Mouse (Mus musculus): Measurements from ENCODE around the gene Smdt1. TPM values are rescaled to one million over a fixed set of nuclear protein-coding genes. Genes with fewer than 3 reads are reported as not detected.
A peak's percentile ranks its signal among the peaks of the same experiment; 100 is the strongest.

Gene Smdt1
- polyA plus RNA-seq, 1 experiment from 2014 or later: 243 TPM

- Histone ChIP-seq H3K27ac (ENCODE audit: low read length) (no peak overlapping the region), H3K4me2 (ENCODE audit: low read depth, low read length) (no peak overlapping the region), H3K27me3 (ENCODE audit: control insufficient read depth, insufficient read depth, low read depth, low read length) (no peaks in the 10 kb centered on the region), H3K9me3 (ENCODE audit: control insufficient read depth, low read length) (no peaks in the 10 kb centered on the region), H3K4me3 (ENCODE audit: low read length) (no peak overlapping the region), H3K9ac (ENCODE audit: low read length) (no peak overlapping the region), H3K36me3 (ENCODE audit: control insufficient read depth, insufficient read depth, low read length) (no peaks in the 10 kb centered on the region), H3K4me1 (replicated peaks; ENCODE audit: control insufficient read depth, insufficient read depth, low read length) (no peaks in the 10 kb centered on the region)
- no peak for ATAC-seq (ENCODE audit: low read depth)
- WGBS: 30% methylated on average over 1 of the region's 1 CpGs
These were observed 19.1 kb upstream of the Smdt1 start for GRCm38 (mm10) chr15:82319613-82320012.

DNA sequence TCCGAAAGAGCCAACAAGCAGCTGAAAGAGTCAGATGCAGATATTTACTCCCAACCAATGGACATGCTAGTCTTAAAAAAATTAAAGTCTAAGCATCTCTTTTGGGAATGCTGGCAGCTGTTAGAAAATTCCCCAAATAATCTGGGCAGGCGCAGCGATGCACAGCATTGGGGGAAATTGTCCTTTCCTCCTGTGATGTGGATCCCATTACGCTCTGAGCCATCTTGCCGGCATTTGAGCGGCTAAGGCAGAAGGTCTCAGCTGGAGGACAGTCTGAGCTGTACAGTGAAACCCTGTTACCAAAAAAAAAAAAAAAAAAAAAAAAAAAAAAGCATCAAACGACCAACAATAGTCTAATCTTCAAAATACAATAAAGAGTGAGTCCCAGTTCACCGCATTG is 16.6 kb upstream of the Smdt1 start:
- Histone ChIP-seq H3K9me3 (ENCODE audit: control insufficient read depth, low read length) (no peaks in the 10 kb centered on the region), H3K4me2 (ENCODE audit: low read depth, low read length) (no peak overlapping the region), H3K27me3 (ENCODE audit: control insufficient read depth, insufficient read depth, low read depth, low read length) (no peaks in the 10 kb centered on the region), H3K4me1 (replicated peaks; ENCODE audit: control insufficient read depth, insufficient read depth, low read length) (no peaks in the 10 kb centered on the region), H3K36me3 (ENCODE audit: control insufficient read depth, insufficient read depth, low read length) (no peaks in the 10 kb centered on the region), H3K4me3 (ENCODE audit: low read length) (no peak overlapping the region), H3K9ac (ENCODE audit: low read length) (no peak overlapping the region), H3K27ac (ENCODE audit: low read length) (no peak overlapping the region)
- 72% methylated on average over 8 of the region's 8 CpGs for WGBS
- no peak for ATAC-seq (ENCODE audit: low read depth)

GRCm38 (mm10) chr15:82325382-82325781 is 13.4 kb upstream of the Smdt1 start:
- Histone ChIP-seq H3K4me2 (ENCODE audit: low read depth, low read length) (no peak overlapping the region), H3K4me3 (ENCODE audit: low read length) (no peak overlapping the region), H3K27me3 (ENCODE audit: control insufficient read depth, insufficient read depth, low read depth, low read length) (no peaks in the 10 kb centered on the region), H3K4me1 (replicated peaks; ENCODE audit: control insufficient read depth, insufficient read depth, low read length) (no peaks in the 10 kb centered on the region), H3K36me3 (ENCODE audit: control insufficient read depth, insufficient read depth, low read length) (peaks cover 7% of the 10 kb centered on the region), H3K9me3 (ENCODE audit: control insufficient read depth, low read length) (no peaks in the 10 kb centered on the region), H3K9ac (ENCODE audit: low read length) (no peak overlapping the region), H3K27ac (ENCODE audit: low read length) (no peak overlapping the region)
- no peak for ATAC-seq (ENCODE audit: low read depth)
- 60% methylated on average over 2 of the region's 2 CpGs for WGBS

- H3K4me3 ChIP-seq (ENCODE audit: low read length): no peak overlapping the region
- no peaks in the 10 kb centered on the region for H3K9me3 ChIP-seq (ENCODE audit: control insufficient read depth, low read length)
- H3K4me2 ChIP-seq (ENCODE audit: low read depth, low read length): no peak overlapping the region
- H3K27ac ChIP-seq (ENCODE audit: low read length): no peak overlapping the region
- H3K4me1 ChIP-seq (replicated peaks; ENCODE audit: control insufficient read depth, insufficient read depth, low read length): peaks cover 10% of the 10 kb centered on the region
- no peak for ATAC-seq (ENCODE audit: low read depth)
- peaks cover 13% of the 10 kb centered on the region for H3K36me3 ChIP-seq (ENCODE audit: control insufficient read depth, insufficient read depth, low read length)
- no peak overlapping the region for H3K9ac ChIP-seq (ENCODE audit: low read length)
- WGBS: 92% methylated on average over 4 of the region's 4 CpGs
- no peaks in the 10 kb centered on the region for H3K27me3 ChIP-seq (ENCODE audit: control insufficient read depth, insufficient read depth, low read depth, low read length)
These were observed 3.6 kb upstream of the Smdt1 start for GRCm38 (mm10) chr15:82335194-82335593.

GRCm38 (mm10) chr15:82336629-82337028 is 2.1 kb upstream of the Smdt1 start:
- peaks cover 9% of the 10 kb centered on the region for H3K36me3 ChIP-seq (ENCODE audit: control insufficient read depth, insufficient read depth, low read length)
- H3K4me3 ChIP-seq (ENCODE audit: low read length): no peak overlapping the region
- H3K4me1 ChIP-seq (replicated peaks; ENCODE audit: control insufficient read depth, insufficient read depth, low read length): peaks cover 20% of the 10 kb centered on the region
- H3K9me3 ChIP-seq (ENCODE audit: control insufficient read depth, low read length): no peaks in the 10 kb centered on the region
- ATAC-seq (ENCODE audit: low read depth): no peak
- no peak overlapping the region for H3K4me2 ChIP-seq (ENCODE audit: low read depth, low read length)
- no peak overlapping the region for H3K9ac ChIP-seq (ENCODE audit: low read length)
- 92% methylated on average over 12 of the region's 12 CpGs for WGBS
- H3K27ac ChIP-seq (ENCODE audit: low read length): no peak overlapping the region
- peaks cover 3% of the 10 kb centered on the region; the same call in 1 of the 2 replicates for H3K27me3 ChIP-seq (ENCODE audit: control insufficient read depth, insufficient read depth, low read depth, low read length)

DNA sequence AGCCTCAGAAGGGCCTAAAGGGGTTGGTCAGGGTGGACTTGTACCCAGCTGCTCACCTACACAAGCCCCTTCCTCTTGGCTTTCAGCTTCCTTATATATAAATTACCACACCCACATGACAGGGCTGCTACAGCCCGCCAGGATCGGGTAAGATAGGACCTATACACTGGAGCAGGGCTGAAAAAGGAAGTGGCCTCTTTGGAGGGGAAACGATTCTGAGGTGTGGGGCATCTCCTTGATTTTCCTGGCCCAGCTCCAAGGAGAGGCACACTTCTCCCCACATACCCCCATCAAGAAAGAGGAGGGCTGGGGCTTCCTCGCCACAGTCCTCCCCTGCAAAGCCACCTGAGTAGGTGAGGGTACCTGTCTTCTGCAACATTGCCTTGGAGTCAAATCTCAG is 884 bp upstream of the Smdt1 start:
- 1% methylated on average over 4 of the region's 4 CpGs for WGBS

GRCm38 (mm10) chr15:82339150-82339549 is 391 bp downstream of the Smdt1 start:
- Histone ChIP-seq H3K36me3 (ENCODE audit: control insufficient read depth, insufficient read depth, low read length) (peaks cover 9% of the 10 kb centered on the region), H3K4me3 (ENCODE audit: low read length) (peak overlapping the region; percentile 73), H3K4me1 (replicated peaks; ENCODE audit: control insufficient read depth, insufficient read depth, low read length) (peaks cover 25% of the 10 kb centered on the region), H3K9me3 (ENCODE audit: control insufficient read depth, low read length) (no peaks in the 10 kb centered on the region), H3K4me2 (ENCODE audit: low read depth, low read length) (peak overlapping the region; percentile 77), H3K27me3 (ENCODE audit: control insufficient read depth, insufficient read depth, low read depth, low read length) (peaks cover 3% of the 10 kb centered on the region; the same call in 1 of the 2 replicates), H3K9ac (ENCODE audit: low read length) (peak overlapping the region; percentile 81), H3K27ac (ENCODE audit: low read length) (no peak overlapping the region)
- 44% methylated on average over 10 of the region's 10 CpGs for WGBS
- ATAC-seq (ENCODE audit: low read depth): no peak

More for the DNA sequence above, 884 bp upstream of the Smdt1 start:
- Histone ChIP-seq H3K4me3 (ENCODE audit: low read length) (peak overlapping the region; percentile 73), H3K36me3 (ENCODE audit: control insufficient read depth, insufficient read depth, low read length) (peaks cover 9% of the 10 kb centered on the region), H3K27ac (ENCODE audit: low read length) (no peak overlapping the region), H3K27me3 (ENCODE audit: control insufficient read depth, insufficient read depth, low read depth, low read length) (peaks cover 3% of the 10 kb centered on the region; the same call in 1 of the 2 replicates), H3K4me2 (ENCODE audit: low read depth, low read length) (peak overlapping the region; percentile 77), H3K4me1 (replicated peaks; ENCODE audit: control insufficient read depth, insufficient read depth, low read length) (peaks cover 25% of the 10 kb centered on the region), H3K9ac (ENCODE audit: low read length) (peak overlapping the region; percentile 81), H3K9me3 (ENCODE audit: control insufficient read depth, low read length) (no peaks in the 10 kb centered on the region)
- ATAC-seq (ENCODE audit: low read depth): no peak

GRCm38 (mm10) chr15:82339634-82340254 is 985 bp downstream of the Smdt1 start:
- 51% methylated on average over 8 of the region's 8 CpGs for WGBS
- no peak overlapping the region for H3K4me2 ChIP-seq (ENCODE audit: low read depth, low read length)
- no peak overlapping the region for H3K4me3 ChIP-seq (ENCODE audit: low read length)
- H3K36me3 ChIP-seq (ENCODE audit: control insufficient read depth, insufficient read depth, low read length): peaks cover 4% of the 10 kb centered on the region
- H3K9ac ChIP-seq (ENCODE audit: low read length): no peak overlapping the region
- H3K27ac ChIP-seq (ENCODE audit: low read length): no peak overlapping the region
- no peak for ATAC-seq (ENCODE audit: low read depth)
- H3K9me3 ChIP-seq (ENCODE audit: control insufficient read depth, low read length): no peaks in the 10 kb centered on the region
- H3K27me3 ChIP-seq (ENCODE audit: control insufficient read depth, insufficient read depth, low read depth, low read length): peaks cover 3% of the 10 kb centered on the region; the same call in 1 of the 2 replicates
- H3K4me1 ChIP-seq (replicated peaks; ENCODE audit: control insufficient read depth, insufficient read depth, low read length): peaks cover 25% of the 10 kb centered on the region

DNA sequence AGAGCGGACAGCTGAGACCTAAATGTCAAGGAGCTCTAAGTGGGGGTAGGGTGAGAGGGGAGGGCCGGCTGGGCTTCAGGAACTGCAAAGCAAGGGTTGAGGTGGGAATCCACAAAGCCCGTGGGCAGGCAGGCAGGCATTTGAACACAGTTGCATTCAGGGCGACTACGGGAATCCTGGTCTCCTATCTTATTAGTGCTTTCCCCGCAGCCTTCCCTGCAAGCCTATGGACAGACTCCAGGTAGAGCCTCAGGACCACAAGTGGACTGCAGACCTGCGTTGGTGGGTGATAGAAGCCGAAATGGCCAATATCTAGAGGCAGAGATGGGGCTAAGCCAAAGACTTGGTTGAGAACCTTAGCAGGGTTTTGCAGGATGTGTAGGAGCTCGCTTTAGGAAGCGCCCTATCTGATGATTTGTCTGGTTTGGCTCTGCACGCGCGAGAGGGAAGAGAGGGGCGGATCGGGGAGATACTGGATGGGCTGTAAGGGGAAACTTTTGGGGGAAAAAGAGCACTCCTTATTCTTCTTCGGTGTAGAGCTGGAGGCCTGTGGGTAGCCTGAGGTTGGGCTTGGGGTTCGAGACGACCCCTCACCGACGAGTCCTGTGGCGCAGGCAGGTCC is 1.8 kb downstream of the Smdt1 start:
- Histone ChIP-seq H3K4me2 (ENCODE audit: low read depth, low read length) (peak overlapping the region; percentile 71), H3K9me3 (ENCODE audit: control insufficient read depth, low read length) (no peaks in the 10 kb centered on the region), H3K27ac (ENCODE audit: low read length) (peak overlapping the region; percentile 78), H3K36me3 (ENCODE audit: control insufficient read depth, insufficient read depth, low read length) (no peaks in the 10 kb centered on the region), H3K4me1 (replicated peaks; ENCODE audit: control insufficient read depth, insufficient read depth, low read length) (peaks cover 25% of the 10 kb centered on the region), H3K9ac (ENCODE audit: low read length) (peak overlapping the region; percentile 79), H3K4me3 (ENCODE audit: low read length) (peak overlapping the region; percentile 63), H3K27me3 (ENCODE audit: control insufficient read depth, insufficient read depth, low read depth, low read length) (peaks cover 3% of the 10 kb centered on the region; the same call in 1 of the 2 replicates)
- ATAC-seq (ENCODE audit: low read depth): no peak
- 25% methylated on average over 21 of the region's 21 CpGs for WGBS

All from lung, embryonic 16.5 days (tissue).